9 mouse cellular contexts compared by ENCODE assay signal in genomic region chr10:43489550-43489949, GRCm38 (mm10). TPM values are rescaled to one million over a fixed set of nuclear protein-coding genes. Genes with fewer than 3 reads are reported as not detected.
DNase-seq lines count a peak whose midpoint lies in the region.
"Had no signal": no experiment of that assay in that cellular context is flagged by ENCODE, and none has a peak within 500 bp of the region (broad histone marks: within the 10 kb centered on the region; RNA-seq: fewer than 3 reads in every experiment).

No protein-coding gene starts in this region.

- peak; percentile 18 for DNase-seq in embryo, embryonic 10.5 days (ENCODE audit: low spot score)
- no peak for DNase-seq in embryo, embryonic 9.5 days (ENCODE audit: extremely low spot score)
- DNase-seq in urinary bladder, postnatal 25 days (ENCODE audit: low spot score), result peak; percentile 16
- DNase-seq in urinary bladder, postnatal 4 days (ENCODE audit: low spot score in 2 of 2), result no peak
- DNase-seq in kidney, postnatal 25 days, result peak; percentile 57 to 70
- DNase-seq in yolk sac, embryonic 10.5 days (ENCODE audit: low spot score), result peak; percentile 84
- DNase-seq in layer of hippocampus, adult 18-20 months (ENCODE audit: low spot score in 2 of 2), result no peak
- DNase-seq in cerebellum, postnatal 25 days, result no peak
- DNase-seq: cerebellum, adult 8-10 months had no signal

RNA-seq across cellular contexts. Expression of gene Bend3, which starts 10.9 kb away (rescaled TPM):
- 1 to 10 TPM; 3.4 to 4.7 TPM for total RNA-seq in layer of hippocampus, adult 18-20 months (2021)

RNA-seq across cellular contexts. Expression of gene Gm9803, which starts 34.3 kb away (rescaled TPM):
- 10 to 100 TPM; 13.9 to 16.4 TPM for total RNA-seq in layer of hippocampus, adult 18-20 months (2021)

RNA-seq across cellular contexts. Expression of gene 1700021F05Rik, which starts 51.2 kb away (rescaled TPM):
- total RNA-seq in layer of hippocampus, adult 18-20 months (2021), result 10 to 100 TPM; 44.3 to 46.4 TPM

Comparison
In these comparisons a context has a peak if more than half of its experiments do, and no peak if none do; other contexts are left out.
1. DNase-seq: peak in embryo, embryonic 10.5 days (single experiment), urinary bladder, postnatal 25 days (single experiment), kidney, postnatal 25 days (2 of 2) and yolk sac, embryonic 10.5 days (single experiment); none in embryo, embryonic 9.5 days (single experiment), urinary bladder, postnatal 4 days (0 of 2), layer of hippocampus, adult 18-20 months (0 of 2) and cerebellum, postnatal 25 days (0 of 2).